Mouse (Mus musculus): ENCODE measurements around the gene Spsb4.
A peak's percentile ranks its signal among the peaks of the same experiment; 100 is the strongest.

The Spsb4 gene

DNA sequence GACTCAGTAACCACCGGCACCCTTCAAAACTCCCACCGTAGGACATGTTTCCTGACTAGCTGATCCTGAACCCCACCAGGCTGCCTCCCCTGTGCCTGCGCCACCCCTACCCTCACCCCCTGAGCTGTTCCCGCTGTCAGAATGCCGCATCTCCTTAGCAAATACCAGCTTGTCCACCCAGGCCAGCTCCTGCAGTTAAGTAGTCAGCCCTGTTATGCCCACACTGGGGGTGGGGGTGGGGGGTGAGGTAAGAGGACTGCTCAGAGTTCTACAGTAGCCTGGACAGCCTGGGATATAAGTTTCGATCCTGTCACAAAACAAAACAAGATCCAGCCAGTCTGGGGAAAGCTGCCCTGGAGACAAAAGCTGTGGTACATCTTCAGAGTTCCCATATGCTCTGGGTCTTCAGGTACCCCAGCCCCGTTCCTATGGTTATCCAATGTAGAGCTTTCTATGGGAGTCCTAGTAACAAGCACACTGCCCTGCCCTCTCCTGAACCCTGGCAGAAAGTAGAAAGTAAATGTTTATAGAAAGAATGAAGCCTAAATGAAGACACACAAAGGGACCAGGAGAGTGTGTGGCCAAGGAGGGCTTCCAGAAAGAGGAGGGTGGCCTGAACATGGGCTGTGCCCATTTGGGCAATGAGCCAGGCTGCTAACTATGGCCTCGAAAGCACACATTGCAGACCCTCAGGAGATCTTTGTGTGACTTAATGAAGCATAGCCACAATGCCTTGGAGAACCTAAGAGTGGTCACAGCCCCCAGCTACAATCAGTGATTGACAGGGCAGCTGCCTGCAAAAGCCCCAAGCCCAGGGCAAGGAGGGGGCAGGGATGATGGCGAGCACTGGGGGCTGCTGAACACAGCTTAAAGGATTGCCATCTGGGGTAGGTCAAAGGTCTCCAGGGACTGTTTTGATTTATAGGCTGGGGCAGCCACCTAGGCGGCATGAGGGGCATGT, 38.3 kb downstream of the Spsb4 start:
- peak; percentile 79 for DNase-seq (ENCODE audit: low read depth, low spot score)

DNA sequence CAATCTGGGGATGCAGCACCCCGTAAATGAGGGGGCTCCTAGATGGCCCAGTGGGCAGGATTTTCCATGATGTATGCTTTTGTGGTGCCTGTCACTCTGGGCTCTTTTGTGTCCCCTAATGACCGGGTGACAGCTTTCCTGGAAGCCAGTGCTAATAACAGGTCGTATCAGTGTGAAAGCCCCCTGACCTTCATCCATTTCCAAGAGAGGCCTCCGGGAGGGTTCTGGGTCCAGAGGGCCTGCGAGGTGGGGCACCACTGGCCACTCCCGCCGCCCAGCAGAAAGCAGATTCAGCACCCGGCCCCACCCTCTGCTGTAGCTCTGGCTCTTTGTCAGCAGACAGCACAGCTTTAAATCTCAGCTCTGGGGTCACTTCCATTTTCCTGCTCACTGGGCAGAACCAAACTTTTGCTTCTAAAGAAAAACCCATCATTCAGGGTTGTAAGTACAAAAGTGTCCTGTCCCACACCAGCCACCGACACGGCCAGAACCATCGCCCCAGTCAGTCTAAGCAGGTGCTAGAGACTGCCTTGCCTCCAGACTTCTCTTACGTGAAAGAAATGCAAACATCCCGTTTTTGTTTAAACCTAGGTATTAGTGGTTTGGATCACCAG, 39.1 kb downstream of the Spsb4 start:
- no peak for DNase-seq (ENCODE audit: low read depth, low spot score)

DNA sequence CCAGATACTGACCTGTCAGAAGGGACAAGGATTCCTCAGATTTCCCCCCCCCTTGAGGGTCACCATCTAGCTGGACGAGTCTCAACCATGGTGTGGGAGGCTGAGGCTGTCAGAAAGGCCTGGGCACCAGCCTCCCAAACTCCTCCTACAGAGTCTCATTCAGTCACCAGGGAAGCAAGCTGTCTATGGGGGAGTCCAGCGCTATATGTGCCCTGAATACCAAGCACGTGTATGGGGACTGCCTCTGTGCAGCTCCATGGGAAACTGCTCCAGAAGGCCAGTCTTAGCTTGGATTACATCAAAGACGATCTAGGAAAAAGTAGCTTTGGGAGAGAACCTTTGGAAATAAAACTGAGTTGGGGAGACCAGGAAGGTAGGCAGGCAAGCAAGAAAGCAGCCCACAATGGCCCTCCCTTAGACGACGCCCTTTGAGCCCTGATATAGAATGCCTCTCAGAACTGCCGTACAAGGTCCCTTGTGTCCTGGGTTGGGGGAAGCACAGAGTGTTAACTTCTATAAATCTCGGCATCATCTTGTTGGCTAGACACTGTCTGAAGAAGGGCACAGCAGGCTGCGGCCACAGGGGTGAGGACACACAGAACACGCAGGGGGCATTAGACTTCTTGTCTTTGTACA, 40.4 kb downstream of the Spsb4 start:
- DNase-seq (ENCODE audit: low read depth, low spot score): no peak

DNA sequence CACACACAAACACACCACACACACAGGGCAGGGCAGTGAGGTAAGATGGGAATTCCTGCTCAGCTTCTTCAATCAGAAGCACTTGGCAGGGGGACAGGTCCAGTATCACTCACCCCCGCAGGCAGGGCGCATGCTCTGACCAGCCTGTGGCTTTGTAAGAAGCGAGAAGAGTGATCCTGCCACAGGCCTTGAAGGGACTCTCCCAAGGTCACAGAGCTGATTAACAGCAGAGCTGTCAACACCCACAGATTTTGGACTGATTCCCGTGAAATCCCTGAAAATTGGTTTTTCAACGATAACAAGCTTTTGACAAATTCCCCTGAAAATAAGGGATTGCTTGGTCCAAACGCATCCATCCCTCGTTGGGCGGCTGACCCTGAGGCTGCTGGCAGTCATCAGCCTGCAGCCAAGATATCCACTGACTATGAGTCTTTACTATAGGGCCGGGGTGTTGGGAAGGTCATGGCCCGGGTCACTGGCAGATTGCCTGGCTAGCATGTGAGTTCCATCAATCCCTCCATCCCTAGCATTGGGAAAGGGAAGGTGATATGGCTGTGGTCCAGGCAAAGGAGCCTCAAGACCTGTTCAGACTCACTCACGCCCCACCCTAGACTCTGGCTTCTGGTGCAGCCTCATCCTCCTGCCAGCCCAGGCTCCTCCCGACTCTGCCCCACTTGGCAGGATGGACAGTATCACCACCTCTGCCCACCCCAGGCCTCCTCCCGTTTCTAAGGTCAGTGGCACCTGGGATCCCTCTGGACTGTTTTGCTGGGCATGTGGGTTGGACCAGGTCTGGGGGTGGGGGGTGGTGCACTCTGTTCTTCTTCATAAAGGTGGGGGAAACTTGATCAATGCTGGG, 41.1 kb downstream of the Spsb4 start:
- DNase-seq (ENCODE audit: low read depth, low spot score): no peak

DNA sequence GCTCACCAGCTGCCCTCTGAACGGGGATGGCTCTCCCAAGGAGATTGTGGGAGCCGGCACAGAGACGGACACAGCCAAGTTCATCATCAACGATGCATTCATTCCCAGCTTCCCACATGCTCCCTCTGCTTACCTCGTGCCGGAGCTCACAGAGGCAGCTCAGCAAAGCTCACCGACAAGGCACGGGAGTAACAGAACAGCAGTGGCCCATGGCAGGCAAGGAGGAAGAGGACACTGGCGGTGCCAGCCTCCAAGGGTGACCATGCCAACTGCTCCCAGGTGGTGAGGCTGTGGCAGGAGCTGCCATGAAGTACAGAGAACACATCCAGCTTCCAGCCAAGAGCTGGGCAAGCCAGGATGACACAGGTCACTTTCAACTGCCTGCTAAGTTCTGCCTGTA, 45.6 kb downstream of the Spsb4 start:
- DNase-seq (ENCODE audit: low read depth, low spot score): no peak

DNA sequence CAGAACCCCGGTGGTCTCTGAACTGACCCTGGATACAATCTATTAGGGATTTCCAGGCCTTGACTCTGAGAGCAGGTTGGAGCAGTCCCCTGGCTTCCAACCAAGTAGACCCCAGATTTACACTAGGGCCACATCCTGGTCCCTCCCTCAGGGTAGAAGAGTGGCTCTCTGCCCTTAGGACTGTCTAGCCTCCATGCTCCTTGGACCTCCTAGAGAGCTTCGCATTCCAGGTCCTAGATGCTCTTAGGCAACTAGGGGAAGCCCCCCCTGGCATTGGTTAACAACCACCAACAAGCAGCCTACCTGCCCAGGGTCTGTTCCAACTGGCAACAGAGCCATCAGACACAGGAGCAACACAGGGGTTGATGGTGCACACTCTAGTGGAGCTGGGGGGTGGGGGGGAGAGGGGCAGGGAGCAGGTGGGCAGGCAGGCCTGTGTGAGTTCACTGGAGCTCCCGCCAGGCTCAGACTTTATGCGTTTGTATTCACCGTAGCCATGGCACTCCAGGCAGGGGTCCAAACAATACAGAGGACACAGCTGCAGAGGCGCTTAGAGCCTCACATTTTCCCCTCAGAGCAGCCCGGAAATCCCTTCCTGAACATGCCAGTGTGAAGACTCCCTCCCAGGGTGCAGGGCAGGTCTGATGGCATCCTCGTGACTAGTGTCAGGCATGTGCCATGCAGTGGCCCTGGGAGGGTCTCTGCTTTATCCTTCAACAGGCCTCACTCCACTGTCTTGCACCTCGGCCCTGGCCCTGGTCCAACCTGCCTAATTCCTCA, 46.8 kb downstream of the Spsb4 start:
- DNase-seq (ENCODE audit: low read depth, low spot score): no peak

DNA sequence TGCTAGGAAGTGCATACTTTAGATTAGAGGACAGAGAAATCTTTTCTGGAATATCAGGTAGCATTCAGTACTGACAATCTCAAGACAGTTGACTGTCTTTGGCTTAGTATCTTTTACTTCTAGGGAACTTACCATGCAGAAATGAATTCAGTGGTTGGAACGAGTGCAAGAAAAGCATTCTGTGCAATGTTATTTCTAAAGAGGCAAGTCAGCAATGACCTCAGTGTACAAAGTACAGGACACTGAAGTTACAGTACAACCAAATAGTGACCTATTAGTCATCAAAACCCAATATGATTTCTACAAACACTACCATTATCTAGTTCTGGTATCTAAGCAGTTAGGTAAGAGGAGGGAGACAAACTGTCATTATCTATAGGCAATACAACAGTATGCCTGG, 51.1 kb downstream of the Spsb4 start:
- DNase-seq (ENCODE audit: low read depth, low spot score): no peak

DNA sequence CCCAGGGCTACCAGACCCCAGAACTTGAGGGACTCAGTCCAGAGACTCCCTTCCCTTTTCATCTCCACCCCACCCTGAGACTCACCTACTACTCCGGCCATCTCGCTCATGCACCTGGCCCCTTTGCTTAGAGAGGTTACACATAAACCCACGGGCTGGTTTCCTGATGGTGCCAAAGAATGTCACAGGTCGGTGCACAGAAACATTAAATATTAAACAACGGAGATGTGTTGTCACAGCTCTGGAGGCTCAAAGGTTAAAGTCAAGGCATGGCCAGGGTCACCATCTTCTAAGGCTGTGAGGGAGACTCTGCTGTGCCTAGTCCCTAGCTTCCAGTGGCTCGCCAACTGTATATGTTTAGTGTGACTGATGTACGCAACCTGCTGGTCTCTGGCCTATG, 52.2 kb downstream of the Spsb4 start:
- DNase-seq (ENCODE audit: low read depth, low spot score): no peak

DNA sequence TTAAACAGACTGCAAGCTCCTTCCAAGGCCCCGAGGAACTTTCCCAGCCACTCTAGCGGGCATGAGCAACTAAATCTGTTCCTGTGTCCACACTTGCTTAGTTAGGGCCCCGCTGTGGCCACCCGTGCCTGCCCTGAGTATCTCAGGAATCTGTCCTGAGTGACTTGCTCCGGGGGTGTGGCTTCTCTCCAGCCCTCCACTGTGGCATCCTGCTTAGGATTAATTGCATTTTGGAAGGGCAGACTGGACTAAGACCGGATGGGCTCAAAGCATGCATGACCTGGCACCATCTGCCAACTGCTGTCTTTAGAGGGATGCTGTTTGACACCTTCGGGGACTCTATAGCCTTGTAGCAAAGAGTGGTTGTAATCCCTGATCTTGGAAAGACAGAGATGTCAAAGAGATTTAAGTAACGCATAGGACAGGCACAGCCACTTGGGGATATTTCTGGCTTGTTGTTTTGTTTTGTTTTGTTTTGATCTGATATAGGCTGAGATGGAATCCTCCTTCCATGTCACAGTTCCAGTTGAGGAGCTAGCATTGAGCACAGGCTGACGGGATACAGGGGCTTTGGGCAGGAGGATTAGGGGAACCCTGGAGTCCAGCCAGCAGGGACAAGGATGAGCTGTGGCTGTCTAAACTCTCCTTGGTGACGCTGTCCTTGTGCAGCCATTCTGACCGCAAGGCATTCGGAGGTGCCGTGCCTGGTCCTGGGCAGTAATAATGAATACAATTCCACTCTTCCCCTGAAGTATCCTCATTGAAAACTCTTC, 55.0 kb downstream of the Spsb4 start:
- DNase-seq (ENCODE audit: low read depth, low spot score): no peak

DNA sequence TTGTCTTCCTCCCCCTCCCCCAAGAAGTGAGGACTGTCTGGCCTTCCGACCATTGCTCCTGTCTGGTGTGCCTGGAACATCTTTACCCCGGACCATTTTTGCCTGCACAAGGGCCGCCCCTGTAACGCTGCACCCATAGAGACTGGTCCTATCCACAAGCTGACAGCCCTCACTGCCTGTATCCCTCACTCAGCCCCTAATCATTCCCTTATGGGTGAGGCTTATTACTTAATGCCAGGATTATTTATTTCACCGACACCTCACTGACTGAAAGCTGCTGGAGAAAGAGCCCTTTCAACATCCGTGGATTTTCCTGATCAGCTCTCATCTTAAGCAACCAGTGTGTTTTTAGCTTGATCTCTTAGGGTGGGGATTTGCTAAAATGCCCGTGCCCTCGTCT, 55.9 kb downstream of the Spsb4 start:
- DNase-seq (ENCODE audit: low read depth, low spot score): no peak

DNA sequence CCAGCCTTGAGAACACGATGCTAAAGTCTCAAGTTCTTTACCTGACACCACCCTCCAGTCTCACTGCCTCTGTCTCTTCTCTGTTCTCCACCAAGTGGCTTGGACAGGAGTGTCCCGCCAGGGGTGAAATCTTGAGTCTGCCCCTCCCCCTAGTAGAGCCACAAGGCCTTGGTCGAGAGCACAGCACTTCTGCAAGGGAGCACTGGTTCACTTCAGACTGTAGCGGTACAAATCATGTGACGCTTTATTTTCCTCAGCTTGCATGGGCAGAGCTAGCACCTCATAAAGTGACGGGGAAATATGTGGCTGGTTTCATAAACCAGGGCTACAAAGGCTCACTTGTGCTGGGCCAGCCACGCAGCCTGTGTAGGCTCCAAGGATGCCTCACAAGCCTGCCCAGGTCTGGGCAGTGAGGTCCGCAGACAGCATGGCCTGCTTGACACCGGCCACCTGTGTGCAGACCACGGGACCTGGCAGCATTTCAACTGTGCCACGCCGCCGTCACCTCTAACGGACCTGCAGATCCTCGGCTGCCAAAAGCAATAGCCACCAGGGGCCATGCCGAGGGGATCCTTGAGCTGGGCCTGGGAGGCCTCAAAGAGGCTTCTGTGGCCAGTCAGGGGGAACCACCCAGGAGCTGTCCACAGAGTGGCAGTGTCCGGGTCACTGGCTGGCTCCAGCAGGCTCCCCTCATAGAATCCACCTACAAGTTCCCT, 56.5 kb downstream of the Spsb4 start:
- DNase-seq (ENCODE audit: low read depth, low spot score): no peak

DNA sequence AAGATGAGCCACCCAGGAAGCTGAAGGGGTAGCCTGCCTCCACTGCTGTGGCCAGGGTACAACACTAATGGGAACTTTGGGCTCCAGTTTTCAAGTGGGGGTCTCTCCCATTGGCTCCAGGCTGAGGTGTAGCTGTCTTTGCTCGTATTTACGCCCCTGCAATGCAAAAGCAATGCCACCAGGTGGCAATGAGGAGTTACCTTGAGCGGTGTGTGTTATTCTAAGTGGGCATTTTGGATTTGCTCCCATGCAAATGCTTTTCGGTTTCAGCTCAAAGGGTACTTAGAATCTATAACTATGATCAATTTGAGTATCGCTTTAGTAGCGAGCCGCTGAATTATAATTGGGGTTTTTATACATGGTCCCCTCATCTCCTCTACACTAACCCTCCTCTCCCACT, 57.6 kb downstream of the Spsb4 start:
- no peak for DNase-seq (ENCODE audit: low read depth, low spot score)

DNA sequence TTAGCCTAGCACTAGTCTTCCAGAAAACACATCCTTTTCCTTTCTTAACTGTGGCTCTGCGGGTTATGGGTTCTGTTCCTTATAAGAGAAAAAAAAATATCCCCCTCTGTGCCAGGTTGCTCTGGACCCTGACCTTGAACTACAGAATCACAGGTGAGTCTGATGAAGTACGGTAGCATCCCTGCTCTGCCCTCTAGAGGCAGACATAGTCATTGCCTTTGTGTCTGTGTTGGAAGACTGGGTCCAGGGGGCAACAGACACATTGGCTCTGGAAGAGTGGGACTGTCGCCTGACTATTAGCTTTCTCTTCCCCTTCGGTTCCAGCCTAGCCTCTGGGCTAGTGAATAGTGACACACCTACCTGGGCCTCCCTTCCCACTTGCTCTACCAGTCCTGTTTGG, 58.4 kb downstream of the Spsb4 start:
- DNase-seq (ENCODE audit: low read depth, low spot score): no peak

DNA sequence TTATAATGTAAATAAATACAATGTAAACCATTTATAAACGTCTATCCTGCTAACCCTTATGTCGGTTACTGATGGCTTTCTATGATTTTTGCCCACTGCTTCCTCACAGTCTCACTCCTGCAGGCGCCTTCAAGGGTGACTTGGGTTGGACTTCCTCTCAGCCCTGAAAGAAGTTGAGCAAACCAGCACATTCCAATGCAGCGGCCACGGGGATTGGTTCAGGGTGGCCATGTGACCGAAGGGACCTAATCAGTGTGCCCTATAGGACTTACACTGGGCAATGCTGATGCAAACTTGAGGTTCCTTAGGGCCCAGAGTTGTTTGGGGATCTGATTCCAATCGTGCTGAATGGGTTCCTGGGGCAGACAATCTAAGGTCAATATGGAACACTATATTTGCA, 59.2 kb downstream of the Spsb4 start:
- DNase-seq (ENCODE audit: low read depth, low spot score): no peak

DNA sequence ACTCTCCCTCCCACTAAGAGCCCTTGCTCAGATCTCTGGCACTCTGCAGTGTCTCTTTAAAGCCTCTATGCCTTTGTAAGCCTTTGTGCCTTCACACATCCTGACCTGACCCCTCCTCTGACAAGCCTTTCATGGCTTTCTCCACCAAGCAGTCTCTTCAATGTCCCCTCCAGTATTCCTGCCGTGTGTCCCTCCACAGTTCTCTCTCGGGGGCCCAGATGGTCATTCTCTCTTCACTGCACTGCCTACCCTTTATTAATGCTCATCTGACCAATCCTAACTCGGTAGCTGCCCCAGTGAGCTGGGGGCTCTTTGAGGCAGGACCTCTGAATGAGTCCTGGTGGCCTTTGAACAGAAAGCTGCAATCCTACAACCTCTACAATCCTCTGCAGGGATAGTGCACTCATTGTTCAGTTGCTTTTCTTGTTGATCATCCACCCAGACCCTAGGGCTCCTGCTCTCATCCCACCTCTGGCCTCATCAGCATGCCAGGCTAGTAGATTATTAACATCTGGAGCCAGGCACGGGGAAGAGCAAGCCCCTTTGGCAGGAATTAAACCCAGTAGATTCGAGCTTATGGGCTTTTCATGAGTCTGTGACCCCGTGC, 60.5 kb downstream of the Spsb4 start:
- no peak for DNase-seq (ENCODE audit: low read depth, low spot score)

DNA sequence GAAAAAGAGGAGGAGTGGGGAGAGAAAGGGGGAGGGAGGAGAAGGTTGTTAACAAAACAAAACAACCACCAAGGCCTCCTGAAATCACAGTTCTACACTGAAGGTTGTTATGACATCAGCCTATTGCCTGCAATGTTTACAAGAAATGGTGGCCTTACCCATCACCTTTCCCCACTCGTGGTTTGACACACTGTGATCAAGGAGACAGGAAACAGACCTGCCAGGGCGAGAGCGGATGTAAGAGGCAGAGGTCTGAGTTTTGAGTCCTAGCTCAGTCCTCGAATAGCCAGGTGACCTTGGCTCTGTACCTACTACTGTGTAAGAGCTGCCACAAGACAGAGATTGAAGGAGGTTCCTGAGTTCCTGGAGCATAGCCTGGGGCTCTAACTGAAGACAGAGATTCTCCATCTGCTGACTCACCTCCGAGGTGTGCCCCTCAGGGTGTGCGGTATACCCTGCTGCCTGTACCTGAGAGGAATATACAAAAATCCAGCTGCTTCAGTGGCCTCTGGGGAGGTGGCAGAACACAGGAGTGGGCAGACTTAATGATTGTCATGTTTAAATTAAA, 61.3 kb downstream of the Spsb4 start:
- no peak for DNase-seq (ENCODE audit: low read depth, low spot score)

DNA sequence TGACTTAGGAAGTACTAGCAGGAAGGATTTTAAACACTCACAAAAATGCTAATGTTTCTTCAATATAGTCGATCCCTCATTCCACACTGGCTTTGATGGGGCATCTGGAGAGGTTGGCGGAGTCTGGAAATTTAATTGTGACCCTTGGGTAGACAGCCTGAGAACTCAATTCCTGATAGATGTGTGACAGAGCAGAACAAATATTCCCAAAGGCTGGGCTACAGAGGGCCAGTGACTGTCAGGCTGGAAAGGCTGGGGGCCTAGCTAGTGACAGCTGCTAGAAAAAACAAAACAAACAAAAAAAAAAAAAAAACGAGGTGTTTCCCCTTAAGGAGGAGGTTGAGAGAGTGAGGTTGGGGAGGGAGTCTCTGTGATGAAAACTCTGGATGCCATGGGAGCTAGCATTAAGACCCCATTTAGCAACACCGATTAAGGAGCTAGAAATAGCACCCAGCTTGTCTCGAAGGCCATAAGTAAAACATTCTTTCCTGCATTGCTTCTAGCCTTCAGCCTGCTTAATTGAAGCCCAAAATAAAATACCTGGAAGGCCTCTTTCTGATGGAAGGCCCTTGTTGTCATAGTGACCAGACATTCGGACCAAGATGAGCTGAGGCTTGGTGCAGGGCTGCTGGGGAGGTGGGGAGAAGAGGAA, 61.9 kb downstream of the Spsb4 start:
- DNase-seq (ENCODE audit: low read depth, low spot score): no peak

DNA sequence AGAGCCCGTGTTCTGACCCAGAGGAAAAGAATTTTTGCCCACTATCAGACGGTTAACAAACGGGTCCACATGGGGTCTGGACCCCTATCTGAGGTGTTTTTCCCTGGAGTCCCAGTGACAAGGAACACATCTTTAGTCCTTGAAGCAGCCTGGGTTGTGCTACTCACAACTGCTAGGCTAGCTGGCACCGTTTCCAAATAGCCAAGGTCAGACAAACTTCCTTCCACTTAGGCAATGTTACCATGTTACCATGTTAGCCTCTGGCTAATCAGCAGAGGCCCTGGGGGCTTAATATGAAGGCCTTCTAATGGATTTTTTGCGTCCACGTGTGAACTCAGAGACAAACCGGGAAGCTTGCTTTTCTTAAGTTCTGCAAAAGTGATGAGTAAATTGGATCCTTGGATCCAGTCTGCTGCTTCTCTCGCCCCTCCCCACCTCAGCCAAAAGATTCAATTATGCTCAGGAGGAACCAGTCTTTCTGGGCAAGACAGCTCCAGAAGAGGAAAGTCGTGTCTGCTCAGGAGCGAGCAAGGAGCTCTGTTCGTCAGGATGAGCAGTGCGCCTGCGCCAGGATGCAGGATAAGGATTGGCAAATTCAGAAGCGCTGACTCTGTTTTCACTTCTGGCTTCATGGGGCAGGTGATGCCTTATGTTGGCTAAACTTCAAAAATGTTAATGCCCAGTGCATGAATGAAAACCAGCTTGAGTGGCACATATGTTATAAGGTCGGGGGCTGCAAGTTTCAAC, 64.4 kb downstream of the Spsb4 start:
- DNase-seq (ENCODE audit: low read depth, low spot score): no peak
